Mouse (Mus musculus) midbrain, embryonic 12.5 days (tissue): ENCODE data around the gene Vti1a. TPM values are rescaled to one million over a fixed set of nuclear protein-coding genes. Genes with fewer than 3 reads are reported as not detected.

ENCODE experiments used
- ATAC-seq: fragments of 200-750 bp; cut with Nextera tagmentation; 2 replicates; pipeline ENCODE4 v1.8.0; 2017; ENCODE audit warnings: low read depth, moderate TSS enrichment, moderate library complexity; ENCODE audit not compliant: low FRiP score
- H3K27ac ChIP-seq: fragments of 300-500 bp; sonication (generic); replicated peaks from 2 replicates; pipeline ENCODE4 v1.5.1; 2016; ENCODE audit warnings: mild to moderate bottlenecking
- H3K27me3 ChIP-seq: fragments of 300-500 bp; sonication (generic); 2 replicates; pipeline ENCODE4 v1.6.1; 2016; ENCODE audit warnings: mild to moderate bottlenecking
- H3K36me3 ChIP-seq: fragments of 300-500 bp; sonication (generic); 2 replicates; pipeline ENCODE4 v1.6.1; 2016
- H3K4me1 ChIP-seq: fragments of 300-500 bp; sonication (generic); 2 replicates; pipeline ENCODE4 v1.6.1; 2016
- H3K4me2 ChIP-seq: fragments of 300-500 bp; sonication (generic); replicated peaks from 2 replicates; pipeline ENCODE4 v1.6.1; 2016; ENCODE audit warnings: mild to moderate bottlenecking, moderate library complexity
- H3K4me3 ChIP-seq: fragments of 300-500 bp; sonication (generic); 2 replicates; pipeline ENCODE4 v1.5.1; 2016; ENCODE audit warnings: mild to moderate bottlenecking
- H3K9ac ChIP-seq: fragments of 300-500 bp; sonication (generic); replicated peaks from 2 replicates; pipeline ENCODE4 v1.6.1; 2016; ENCODE audit warnings: mild to moderate bottlenecking, moderate library complexity
- H3K9me3 ChIP-seq: fragments of 300-500 bp; sonication (generic); 2 replicates; pipeline ENCODE4 v1.6.1; 2016; ENCODE audit warnings: mild to moderate bottlenecking
- WGBS: fragments of 180-500 bp; shearing (Covaris S2); methylation state at CpG from one replicate; pipeline ENCODE4 v1.1.7; 2016; 5-methylcytosine and 5-hydroxymethylcytosine counted together
- polyA plus RNA-seq: library from polyadenylated mRNA; unstranded; fragments of >200 nt; fragmentation: Nextera tagmentation; extraction: Ambion mirVana; gene quantifications from 2 replicates; pipeline ENCODE4 v1.2.1, GENCODE M21; 2016

The Vti1a gene
- polyA plus RNA-seq, 1 experiment from 2014 or later = 34.1 TPM

DNA sequence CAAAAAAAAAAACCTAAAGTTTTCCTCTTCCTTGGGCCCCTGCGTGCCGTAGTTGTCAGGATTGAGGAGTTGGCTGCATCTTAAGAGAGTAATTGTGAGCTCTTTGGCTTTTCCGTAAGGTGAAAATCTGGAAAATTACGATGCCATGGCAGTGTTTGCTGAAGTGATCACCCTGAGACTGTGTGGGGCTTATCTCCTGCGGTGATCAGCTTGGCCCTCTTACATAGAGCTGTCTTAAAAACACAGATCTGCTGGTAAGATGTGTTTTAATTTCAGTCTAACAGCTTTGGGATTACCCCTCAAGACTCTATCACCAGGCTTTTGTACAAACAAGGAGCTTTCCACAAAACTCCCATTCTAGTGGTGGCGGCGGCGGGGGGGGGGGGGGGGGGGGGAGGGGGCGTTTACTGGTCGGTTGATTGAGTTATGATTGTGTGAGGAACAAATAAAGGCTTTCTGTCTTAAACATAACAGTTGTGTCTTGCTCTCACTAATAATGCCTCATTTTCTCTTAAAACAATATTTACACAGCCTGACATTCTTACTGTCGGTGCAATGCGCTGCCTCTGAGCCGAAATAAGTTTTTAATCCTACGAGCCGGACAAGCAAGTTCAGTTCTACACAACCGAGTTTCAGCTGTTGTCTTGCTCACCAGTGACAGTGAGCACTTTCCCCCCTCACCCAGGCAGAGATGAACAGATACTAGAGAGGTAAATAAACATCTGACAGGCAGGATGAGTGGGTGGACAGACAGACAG is 267.0 kb downstream of the Vti1a start:
- ATAC-seq = no peak
- peaks cover 58% of the 10 kb centered on the region for H3K27me3 ChIP-seq
- H3K27ac ChIP-seq = no peak overlapping the region
- H3K9ac ChIP-seq = no peak overlapping the region
- no peaks in the 10 kb centered on the region for H3K36me3 ChIP-seq
- H3K4me3 ChIP-seq = no peak overlapping the region
- H3K4me2 ChIP-seq = no peak overlapping the region
- H3K9me3 ChIP-seq = no peaks in the 10 kb centered on the region
- WGBS = 44% methylated on average over 12 of the region's 16 CpGs
- peaks cover 25% of the 10 kb centered on the region; the same call in 1 of the 2 replicates for H3K4me1 ChIP-seq

DNA sequence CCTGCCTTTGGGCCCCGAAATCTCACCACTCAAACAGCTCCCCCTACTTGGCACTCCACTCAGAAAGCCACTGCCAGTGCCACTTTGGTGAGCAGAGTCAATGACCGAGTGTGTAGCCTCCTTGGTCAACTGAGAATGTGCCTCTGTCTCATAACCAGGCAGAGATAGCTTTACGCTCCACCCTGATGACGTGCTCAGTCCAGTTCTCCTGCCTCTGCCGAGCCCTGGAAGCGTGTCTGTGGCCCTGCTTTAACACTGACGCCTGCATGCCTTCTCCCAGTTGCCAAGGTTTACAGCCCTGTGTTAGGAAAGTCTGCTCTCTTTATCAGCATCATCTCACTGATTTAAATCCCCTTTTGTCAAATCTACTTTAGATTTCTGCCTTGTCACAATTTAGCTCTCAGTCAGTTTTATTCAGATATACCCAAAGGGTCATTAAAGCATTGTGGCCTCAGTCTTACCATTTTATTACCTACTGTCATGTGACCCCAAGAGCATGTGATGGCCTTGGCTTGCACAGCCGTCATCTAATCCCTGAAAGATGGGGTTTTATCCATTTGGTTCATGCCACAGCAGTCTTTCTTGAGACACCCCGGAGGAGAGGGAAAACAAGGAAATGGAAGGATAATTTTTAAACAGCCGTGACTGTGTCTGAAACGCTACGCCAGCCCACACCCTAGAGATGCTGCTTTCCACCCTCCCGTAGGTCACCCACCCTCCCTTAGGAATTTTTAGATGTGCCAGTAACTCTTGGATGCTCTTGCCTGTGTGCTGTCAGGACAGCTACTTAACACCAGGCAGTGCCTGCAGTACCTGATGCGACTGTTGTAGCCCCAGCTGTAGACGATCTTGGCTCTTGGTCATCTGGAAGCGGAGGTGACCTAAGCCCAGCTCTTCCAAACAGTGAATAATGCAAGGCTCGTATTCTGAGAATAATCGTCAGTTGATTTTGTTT is 269.5 kb downstream of the Vti1a start:
- 80% methylated on average over 18 of the region's 18 CpGs for WGBS
- no peak overlapping the region for H3K9ac ChIP-seq
- H3K4me2 ChIP-seq = no peak overlapping the region
- no peaks in the 10 kb centered on the region for H3K36me3 ChIP-seq
- no peak overlapping the region for H3K4me3 ChIP-seq
- no peaks in the 10 kb centered on the region for H3K9me3 ChIP-seq
- H3K4me1 ChIP-seq = peaks cover 28% of the 10 kb centered on the region
- peaks cover 66% of the 10 kb centered on the region for H3K27me3 ChIP-seq
- no peak overlapping the region for H3K27ac ChIP-seq
- no peak for ATAC-seq

DNA sequence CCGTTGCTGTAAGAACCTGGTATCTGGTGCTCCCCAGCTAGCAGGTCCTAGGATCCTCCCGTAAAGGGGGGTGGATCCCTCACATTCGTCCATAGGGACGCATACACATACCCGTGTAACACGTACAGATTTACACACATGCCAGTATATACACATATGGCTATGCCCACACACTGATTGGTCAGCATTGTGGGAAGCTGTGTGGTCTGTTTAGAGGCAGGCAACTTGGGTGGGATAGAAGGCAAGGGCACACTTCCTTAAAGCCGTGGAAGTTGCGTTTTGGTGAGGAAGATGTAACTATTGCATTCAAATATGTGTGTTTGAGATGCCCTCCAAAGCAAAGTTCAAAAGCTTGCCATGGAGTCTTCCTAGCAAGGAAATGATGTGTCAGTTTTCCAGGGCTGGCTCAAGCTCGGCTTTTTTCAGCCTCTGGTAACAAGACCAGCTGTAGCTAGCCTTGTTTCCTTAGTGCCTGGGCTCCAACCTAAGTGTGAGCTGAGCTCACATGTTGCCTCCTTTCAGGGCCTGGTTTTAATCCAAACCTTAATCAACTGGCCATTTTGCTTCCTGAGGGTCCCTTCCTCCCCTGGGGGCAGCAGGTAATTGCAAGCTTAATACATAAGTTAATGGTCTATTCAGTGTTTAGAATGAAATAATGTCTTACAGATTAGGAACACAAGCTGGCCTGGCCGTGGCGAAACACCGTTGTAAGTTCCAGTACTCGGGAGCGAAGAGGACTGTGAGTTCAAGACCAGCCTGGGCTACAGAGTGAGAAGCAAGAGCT is 271.7 kb downstream of the Vti1a start:
- WGBS = 83% methylated on average over 14 of the region's 14 CpGs
- ATAC-seq = no peak
- Histone ChIP-seq H3K4me3 (no peak overlapping the region), H3K36me3 (no peaks in the 10 kb centered on the region), H3K9ac (no peak overlapping the region), H3K4me2 (no peak overlapping the region), H3K4me1 (peaks cover 18% of the 10 kb centered on the region), H3K27me3 (peaks cover 54% of the 10 kb centered on the region), H3K9me3 (no peaks in the 10 kb centered on the region), H3K27ac (no peak overlapping the region)

DNA sequence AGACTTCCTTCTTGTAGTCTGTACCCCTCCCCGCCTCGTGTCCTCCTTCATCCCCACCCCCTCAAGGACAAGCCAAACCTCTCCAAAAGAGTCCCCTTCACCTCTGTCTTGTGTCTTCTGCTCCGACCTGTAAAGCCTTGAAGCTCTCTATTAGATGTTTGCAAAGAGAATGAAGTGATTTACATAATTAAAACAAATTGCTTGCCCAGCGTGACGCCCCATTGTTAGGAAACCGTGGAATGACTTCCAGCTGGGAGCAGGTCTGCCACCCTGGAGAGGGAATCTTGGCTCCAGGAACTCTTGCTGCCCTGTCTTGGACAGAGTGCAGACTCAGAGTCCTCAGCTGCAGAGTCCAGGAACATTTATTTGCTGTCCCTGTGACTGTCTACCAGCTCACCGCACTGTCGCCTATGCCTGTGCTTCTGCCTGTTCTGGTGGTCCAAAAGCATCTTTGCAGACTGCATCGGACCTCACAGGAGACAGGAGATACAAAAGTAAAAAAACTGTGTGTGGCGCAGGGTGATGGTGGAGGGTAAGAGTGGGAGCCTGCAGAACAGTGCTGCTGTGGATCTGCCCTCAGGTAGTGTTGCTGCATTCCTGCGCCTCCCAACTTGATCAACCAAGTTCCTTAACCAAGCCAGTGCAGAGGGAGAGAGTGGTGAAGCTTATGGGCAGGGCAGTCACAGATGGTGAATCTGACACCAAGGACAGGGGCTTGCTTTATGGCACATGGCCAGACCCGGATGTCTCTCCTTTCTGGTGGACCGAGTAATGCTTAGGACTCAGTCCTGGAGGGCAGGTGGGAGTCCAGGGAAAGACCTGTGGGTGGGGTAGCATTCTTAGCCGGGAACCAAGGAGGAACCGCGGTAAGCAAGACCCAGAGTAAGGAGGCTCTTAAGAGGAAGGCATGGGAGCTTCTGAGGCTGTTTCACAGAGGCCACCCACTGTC is 273.1 kb downstream of the Vti1a start:
- Histone ChIP-seq H3K36me3 (no peaks in the 10 kb centered on the region), H3K4me3 (no peak overlapping the region), H3K9ac (no peak overlapping the region), H3K4me1 (peaks cover 17% of the 10 kb centered on the region), H3K27me3 (peaks cover 50% of the 10 kb centered on the region), H3K27ac (no peak overlapping the region), H3K4me2 (no peak overlapping the region), H3K9me3 (no peaks in the 10 kb centered on the region)
- 34% methylated on average over 16 of the region's 16 CpGs for WGBS
- ATAC-seq = no peak

DNA sequence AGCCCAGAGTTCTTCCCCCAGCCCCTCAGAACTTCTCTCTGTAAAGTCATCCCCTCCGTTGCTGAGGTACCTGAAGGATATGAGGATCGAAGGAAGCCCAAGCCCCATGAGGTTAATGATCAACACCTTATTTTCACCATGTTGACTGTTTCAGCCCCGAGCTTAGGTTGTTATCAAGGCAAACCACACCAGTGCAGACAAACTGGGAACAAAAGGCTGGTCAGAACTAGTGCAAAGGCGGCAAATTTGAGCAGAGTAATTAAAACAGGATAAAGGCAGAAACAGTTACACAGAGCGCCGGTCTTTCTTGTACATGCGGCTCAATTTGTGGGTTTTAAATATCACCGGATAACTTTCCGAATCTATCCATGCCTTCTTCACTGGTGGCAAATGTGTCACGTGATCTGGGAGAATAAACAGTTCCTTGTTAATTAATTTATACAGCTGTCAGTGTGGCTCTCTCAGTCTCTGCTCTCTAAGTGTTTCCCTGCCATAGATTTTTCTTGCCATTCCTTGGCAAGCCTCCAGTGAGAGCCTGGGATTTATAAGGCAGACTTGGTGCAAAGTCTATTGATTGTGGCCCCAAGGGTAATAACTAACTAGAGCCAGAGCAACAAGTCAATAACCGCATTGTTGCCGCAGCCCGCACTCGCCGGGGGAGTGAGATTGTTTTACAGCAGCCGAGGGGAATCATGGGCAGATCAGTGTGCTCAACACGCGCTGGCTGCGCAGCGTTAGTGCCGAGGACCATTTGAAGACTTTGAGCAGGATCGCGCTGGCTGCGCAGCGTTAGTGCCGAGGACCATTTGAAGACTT is 277.0 kb downstream of the Vti1a start:
- peaks cover 33% of the 10 kb centered on the region for H3K4me1 ChIP-seq
- no peak overlapping the region for H3K27ac ChIP-seq
- H3K4me3 ChIP-seq = no peak overlapping the region
- H3K9me3 ChIP-seq = no peaks in the 10 kb centered on the region
- peak; percentile 59 for ATAC-seq
- no peak overlapping the region for H3K9ac ChIP-seq
- H3K4me2 ChIP-seq = no peak overlapping the region
- WGBS = 65% methylated on average over 26 of the region's 26 CpGs
- no peaks in the 10 kb centered on the region for H3K36me3 ChIP-seq
- H3K27me3 ChIP-seq = peaks cover 31% of the 10 kb centered on the region

DNA sequence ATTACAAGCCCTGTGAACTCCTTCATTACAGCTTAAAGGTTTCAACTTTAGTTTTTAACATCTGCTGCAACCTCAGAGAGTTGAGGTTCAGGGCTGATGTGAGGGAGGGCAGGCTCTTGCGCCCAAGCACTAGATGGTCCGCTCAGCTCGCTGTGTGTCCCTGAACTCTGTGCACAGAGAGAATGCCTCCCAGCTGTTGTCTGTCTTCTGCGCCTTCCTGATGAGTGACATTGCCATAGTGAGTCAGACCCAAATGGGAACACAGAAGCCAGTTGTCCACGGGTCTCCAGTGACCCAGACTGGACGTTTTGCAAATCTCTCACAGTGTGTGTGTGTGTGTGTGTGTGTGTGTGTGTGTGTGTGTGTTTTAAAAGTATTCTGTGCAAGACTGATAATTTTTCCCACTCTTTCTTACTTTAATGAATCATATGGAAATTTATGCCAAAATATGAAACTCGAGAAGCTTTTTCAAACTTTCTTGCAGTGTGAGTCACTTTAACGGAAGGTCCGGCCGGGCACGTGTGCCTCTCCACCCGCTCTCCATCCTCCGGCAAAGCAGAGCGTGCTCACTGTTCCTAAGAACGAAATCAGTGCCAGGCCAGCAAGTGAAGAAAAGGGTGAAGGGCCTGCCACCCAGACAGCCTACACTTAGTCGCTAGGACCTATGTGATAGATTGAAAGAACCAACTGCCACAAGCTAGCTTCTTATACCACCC is 277.8 kb downstream of the Vti1a start:
- no peak overlapping the region for H3K9ac ChIP-seq
- H3K4me2 ChIP-seq = no peak overlapping the region
- no peak overlapping the region for H3K4me3 ChIP-seq
- no peaks in the 10 kb centered on the region for H3K9me3 ChIP-seq
- no peaks in the 10 kb centered on the region for H3K36me3 ChIP-seq
- peaks cover 35% of the 10 kb centered on the region for H3K4me1 ChIP-seq
- H3K27me3 ChIP-seq = peaks cover 23% of the 10 kb centered on the region
- WGBS = 86% methylated on average over 16 of the region's 16 CpGs
- H3K27ac ChIP-seq = no peak overlapping the region
- no peak for ATAC-seq

DNA sequence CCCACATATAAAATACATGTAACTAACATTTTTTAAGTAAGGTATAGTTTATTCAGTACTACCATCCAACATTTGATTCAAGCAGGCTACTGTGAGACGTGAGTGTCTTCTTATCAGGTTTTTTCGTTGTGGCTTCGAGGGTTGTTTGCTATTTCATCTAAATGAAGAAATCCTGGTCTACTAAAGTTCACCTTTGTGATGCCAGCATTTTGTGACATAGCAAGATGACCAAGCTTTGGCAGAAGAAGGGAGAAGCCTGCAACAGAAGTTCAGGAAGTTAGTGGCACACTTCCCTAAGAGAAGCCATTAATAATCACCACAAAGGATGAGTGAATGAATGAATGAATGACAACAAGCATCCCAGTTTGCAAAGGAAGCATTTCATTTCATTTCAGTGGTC is 278.4 kb downstream of the Vti1a start:
- ATAC-seq = no peak
- Histone ChIP-seq H3K36me3 (no peaks in the 10 kb centered on the region), H3K4me1 (peaks cover 35% of the 10 kb centered on the region), H3K27me3 (peaks cover 17% of the 10 kb centered on the region), H3K4me2 (no peak overlapping the region), H3K27ac (no peak overlapping the region), H3K9ac (no peak overlapping the region), H3K9me3 (no peaks in the 10 kb centered on the region), H3K4me3 (no peak overlapping the region)
- 91% methylated on average over 3 of the region's 3 CpGs for WGBS

DNA sequence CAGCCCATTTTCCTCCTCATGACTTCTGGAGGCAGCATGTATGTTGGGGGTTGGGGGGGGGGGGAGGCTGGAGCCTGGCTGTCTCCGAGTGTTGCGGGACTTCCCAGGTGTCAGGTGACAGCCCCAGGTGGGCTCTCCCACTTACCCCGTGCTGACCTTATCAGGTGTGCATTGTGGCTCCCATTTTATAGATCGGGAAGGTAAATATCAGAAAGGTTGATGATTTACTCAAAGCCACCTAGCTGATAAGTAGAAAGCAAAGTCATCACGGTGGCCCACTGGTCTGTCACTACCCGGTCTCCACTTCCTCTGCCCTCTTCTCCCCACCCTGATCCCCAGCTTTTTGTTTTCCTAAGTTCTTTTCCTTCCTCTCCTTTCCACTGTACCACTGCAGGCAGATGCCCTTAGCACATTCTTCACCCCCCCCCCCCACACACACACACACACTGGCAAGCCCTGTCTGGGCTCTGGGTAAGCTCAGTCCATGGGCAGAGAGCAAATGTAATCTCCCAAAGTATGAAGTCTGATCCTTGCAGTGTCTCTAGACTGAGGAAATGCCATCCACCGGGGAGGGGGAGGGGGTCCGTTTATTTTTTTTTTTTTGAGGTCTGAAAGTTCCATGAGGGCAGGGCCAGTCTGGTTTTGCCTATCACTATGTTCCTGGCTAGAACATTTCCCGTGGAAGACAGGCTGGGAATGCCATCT is 280.0 kb downstream of the Vti1a start:
- Histone ChIP-seq H3K27ac (no peak overlapping the region), H3K4me2 (no peak overlapping the region), H3K9ac (no peak overlapping the region), H3K9me3 (no peaks in the 10 kb centered on the region), H3K4me3 (no peak overlapping the region), H3K4me1 (peaks cover 35% of the 10 kb centered on the region), H3K36me3 (no peaks in the 10 kb centered on the region), H3K27me3 (peaks cover 14% of the 10 kb centered on the region; the same call in 1 of the 2 replicates)
- ATAC-seq = no peak
- 69% methylated on average over 9 of the region's 9 CpGs for WGBS

DNA sequence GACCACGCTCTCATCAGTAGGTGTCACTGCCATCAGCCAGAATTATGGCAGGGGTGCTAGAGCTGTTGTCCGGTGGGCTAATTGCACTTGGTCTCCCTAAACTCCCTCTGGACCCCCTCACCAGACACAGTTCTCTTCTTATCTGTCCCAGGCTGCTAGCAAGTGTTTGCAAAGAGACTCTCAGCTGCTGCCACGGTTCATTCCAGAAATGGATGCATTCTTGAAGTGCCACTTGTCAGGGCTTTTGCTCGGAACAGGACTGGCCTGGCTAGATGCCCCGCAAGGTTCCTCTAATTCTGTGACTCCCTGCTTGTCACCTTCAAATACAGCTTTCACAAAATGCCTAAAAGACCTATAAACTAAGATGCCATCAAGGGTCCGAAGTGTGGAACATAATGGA is 280.7 kb downstream of the Vti1a start:
- H3K27me3 ChIP-seq = peaks cover 14% of the 10 kb centered on the region; the same call in 1 of the 2 replicates
- H3K4me3 ChIP-seq = no peak overlapping the region
- H3K4me2 ChIP-seq = no peak overlapping the region
- H3K27ac ChIP-seq = no peak overlapping the region
- no peak for ATAC-seq
- 76% methylated on average over 6 of the region's 6 CpGs for WGBS
- no peaks in the 10 kb centered on the region for H3K36me3 ChIP-seq
- H3K9ac ChIP-seq = no peak overlapping the region
- peaks cover 35% of the 10 kb centered on the region for H3K4me1 ChIP-seq
- no peaks in the 10 kb centered on the region for H3K9me3 ChIP-seq
